Mouse (Mus musculus) lung, postnatal 0 days (tissue): ENCODE results near the gene Mpg. TPM values are rescaled to one million over a fixed set of nuclear protein-coding genes. Genes with fewer than 3 reads are reported as not detected.

Experiments used
- ATAC-seq: fragments of 200-750 bp; cut with Nextera tagmentation; 2 replicates; pipeline ENCODE4 v1.8.0; 2017; ENCODE audit warnings: moderate library complexity
- DNase-seq: peaks from one replicate; pipeline ENCODE4 v3.0.0-alpha.2; 2016; ENCODE audit warnings: low spot score
- H3K27ac ChIP-seq: fragments of 300-500 bp; sonication (generic); 2 replicates; pipeline ENCODE4 v1.5.1; 2014; ENCODE audit warnings: antibody characterized with exemption, mild to moderate bottlenecking, low read length, mixed read lengths
- H3K27me3 ChIP-seq: fragments of 300-500 bp; sonication (generic); replicated peaks from 2 replicates; pipeline ENCODE4 v1.6.1; 2014; ENCODE audit warnings: low read length, mixed read lengths; ENCODE audit not compliant: insufficient read depth
- H3K36me3 ChIP-seq: fragments of 300-500 bp; sonication (generic); 2 replicates; pipeline ENCODE4 v1.6.1; 2014; ENCODE audit warnings: low read length, mixed read lengths; ENCODE audit not compliant: insufficient read depth
- H3K4me1 ChIP-seq: fragments of 300-500 bp; sonication (generic); 2 replicates; pipeline ENCODE4 v1.6.1; 2014; ENCODE audit warnings: antibody characterized with exemption, low read depth, low read length, mixed read lengths; ENCODE audit not compliant: insufficient read depth
- H3K4me2 ChIP-seq: fragments of 300-500 bp; sonication (generic); replicated peaks from 2 replicates; pipeline ENCODE4 v1.6.1; 2014; ENCODE audit warnings: low read depth, mild to moderate bottlenecking, low read length, moderate library complexity, mixed read lengths
- H3K4me3 ChIP-seq: fragments of 300-500 bp; sonication (generic); 2 replicates; pipeline ENCODE4 v1.5.1; 2014; ENCODE audit warnings: low read depth, low read length
- H3K9ac ChIP-seq: fragments of 300-500 bp; sonication (generic); replicated peaks from 2 replicates; pipeline ENCODE4 v1.6.1; 2014; ENCODE audit warnings: low read depth, mild to moderate bottlenecking
- H3K9me3 ChIP-seq: fragments of 300-500 bp; sonication (generic); 2 replicates; pipeline ENCODE4 v1.6.1; 2016; ENCODE audit warnings: low read length, mixed read lengths
- CTCF ChIP-seq: IDR thresholded peaks from 2 replicates; pipeline ENCODE4 v1.5.1; 2016; ENCODE audit warnings: antibody characterized with exemption, mild to moderate bottlenecking
- EP300 ChIP-seq: IDR thresholded peaks from 2 replicates; pipeline ENCODE4 v1.6.1; 2016; ENCODE audit warnings: antibody characterized with exemption, mild to moderate bottlenecking, control low read depth
- WGBS: fragments of 180-500 bp; shearing (Covaris S2); extraction: QIAGEN DNeasy Blood & Tissue Kit; methylation state at CpG from one replicate; pipeline ENCODE4 v1.1.7; 2014; 5-methylcytosine and 5-hydroxymethylcytosine counted together
- polyA plus RNA-seq: library from polyadenylated mRNA; unstranded; fragments of >200 nt; fragmentation: Nextera tagmentation; extraction: Ambion mirVana; gene quantifications from 2 replicates; pipeline ENCODE4 v1.2.1, GENCODE M21; 2015

Gene Mpg
- polyA plus RNA-seq, 1 experiment from 2014 or later: 22.9 TPM

DNA sequence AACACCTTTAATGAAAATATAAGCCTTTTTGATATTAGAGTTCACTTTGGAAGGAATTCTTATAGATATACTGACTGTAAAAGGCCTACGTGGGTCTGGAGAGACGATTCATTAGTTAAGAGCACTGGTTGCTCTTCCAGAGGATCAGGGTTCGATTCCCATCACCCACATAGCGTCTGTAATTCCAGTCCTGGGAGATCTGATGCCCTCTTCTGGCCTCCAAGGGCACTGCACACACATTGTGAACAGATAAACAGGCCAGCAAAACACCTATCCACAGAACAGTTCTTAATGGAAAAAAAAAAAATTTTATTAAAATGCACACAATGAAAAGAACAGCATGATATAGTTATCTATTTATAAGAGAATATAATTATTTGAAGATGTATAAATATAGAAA, 39.0 kb upstream of the Mpg start:
- Histone ChIP-seq H3K9ac (no peak overlapping the region), H3K4me1 (no peaks in the 10 kb centered on the region), H3K4me2 (no peak overlapping the region), H3K36me3 (no peaks in the 10 kb centered on the region), H3K27me3 (no peaks in the 10 kb centered on the region), H3K4me3 (no peak overlapping the region), H3K27ac (no peak overlapping the region), H3K9me3 (no peaks in the 10 kb centered on the region)
- WGBS: 84% methylated on average over 4 of the region's 4 CpGs
- ATAC-seq (no peak), DNase-seq (no peak)
- no peak for TF ChIP-seq EP300
- TF ChIP-seq CTCF: peak; percentile 30

DNA sequence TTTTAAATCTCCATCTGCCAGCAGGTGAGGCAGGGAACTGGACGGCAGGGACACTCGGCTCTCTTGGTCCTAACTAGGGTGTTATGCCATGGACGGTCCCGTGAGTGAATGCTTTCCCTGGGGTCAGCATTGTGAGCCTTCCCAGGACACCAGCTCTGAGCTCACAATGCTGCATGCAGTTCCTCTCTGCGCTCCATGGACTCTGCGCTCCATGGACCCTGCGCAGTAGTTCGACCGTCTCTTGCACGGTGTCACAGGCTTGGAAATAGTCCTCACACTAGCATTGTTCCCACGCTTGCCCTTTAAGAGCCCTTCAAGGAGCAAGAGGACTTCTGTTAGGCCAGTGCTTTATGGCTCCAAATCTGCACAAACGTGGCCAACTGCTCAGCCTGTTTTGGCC, 37.4 kb upstream of the Mpg start:
- TF ChIP-seq CTCF (no peak), EP300 (no peak)
- DNase-seq (no peak), ATAC-seq (no peak)
- Histone ChIP-seq H3K4me1 (no peaks in the 10 kb centered on the region), H3K9me3 (no peaks in the 10 kb centered on the region), H3K4me3 (no peak overlapping the region), H3K27me3 (no peaks in the 10 kb centered on the region), H3K27ac (no peak overlapping the region), H3K4me2 (no peak overlapping the region), H3K36me3 (no peaks in the 10 kb centered on the region), H3K9ac (no peak overlapping the region)
- WGBS: 79% methylated on average over 12 of the region's 12 CpGs

DNA sequence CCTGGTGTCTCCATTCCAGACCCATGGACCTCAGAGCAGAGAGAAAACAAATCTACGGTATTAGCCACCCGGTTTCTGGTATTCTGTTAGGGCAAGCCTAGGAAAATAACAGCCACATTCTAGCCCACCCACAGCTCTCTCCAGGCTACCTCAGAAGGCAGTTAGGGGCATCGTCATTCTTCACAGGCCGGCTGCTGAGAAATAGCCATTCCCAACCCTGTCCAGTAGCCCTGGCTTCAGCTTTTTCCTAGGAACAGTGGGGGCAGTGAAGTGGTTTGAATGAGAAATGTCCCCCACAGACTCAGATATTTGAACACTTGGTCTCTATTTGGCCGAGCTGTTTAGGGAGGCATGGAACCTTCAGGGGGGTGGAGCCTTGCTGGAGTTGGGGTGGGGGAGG, 36.9 kb upstream of the Mpg start:
- Histone ChIP-seq H3K9me3 (no peaks in the 10 kb centered on the region), H3K27ac (no peak overlapping the region), H3K9ac (no peak overlapping the region), H3K4me2 (no peak overlapping the region), H3K4me3 (no peak overlapping the region), H3K36me3 (no peaks in the 10 kb centered on the region), H3K27me3 (no peaks in the 10 kb centered on the region), H3K4me1 (no peaks in the 10 kb centered on the region)
- no peak for DNase-seq
- WGBS: 68% methylated on average over 5 of the region's 5 CpGs
- TF ChIP-seq CTCF (no peak), EP300 (no peak)
- ATAC-seq: no peak

- Histone ChIP-seq H3K9ac (no peak overlapping the region), H3K27ac (no peak overlapping the region), H3K4me2 (no peak overlapping the region), H3K9me3 (no peaks in the 10 kb centered on the region), H3K4me1 (no peaks in the 10 kb centered on the region), H3K4me3 (no peak overlapping the region), H3K36me3 (no peaks in the 10 kb centered on the region), H3K27me3 (no peaks in the 10 kb centered on the region)
- DNase-seq (peak; percentile 32), ATAC-seq (peak; percentile 33)
- TF ChIP-seq EP300 (no peak), CTCF (no peak)
- WGBS: 73% methylated on average over 9 of the region's 9 CpGs
Measured at GRCm38 (mm10) chr11:32190119-32190518, 36.2 kb upstream of the Mpg start.

- no peak overlapping the region for H3K9ac ChIP-seq
- 66% methylated on average over 13 of the region's 13 CpGs for WGBS
- no peak for ATAC-seq
Measured at GRCm38 (mm10) chr11:32190603-32191110, 35.6 kb upstream of the Mpg start.

DNA sequence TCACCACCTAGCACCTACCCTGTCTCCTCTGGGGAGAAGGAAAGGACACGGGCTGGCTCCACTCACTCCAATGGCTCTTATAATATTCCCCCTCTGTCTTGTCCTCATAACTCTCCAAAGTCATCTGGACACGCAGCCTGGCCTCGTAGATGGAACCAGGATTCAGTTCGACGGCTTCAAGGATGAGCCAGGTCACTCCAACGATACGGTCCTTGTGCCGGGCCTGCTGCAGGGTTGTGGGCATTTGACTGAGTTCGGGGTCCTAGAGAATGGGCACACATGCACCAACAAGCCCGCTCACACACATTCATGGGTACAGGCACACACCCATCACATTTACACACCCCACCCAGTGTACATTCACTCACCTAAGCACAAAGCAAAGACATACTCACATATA, 33.1 kb upstream of the Mpg start:
- DNase-seq (no peak), ATAC-seq (no peak)
- no peak overlapping the region for H3K27ac ChIP-seq
- H3K9ac ChIP-seq: no peak overlapping the region
- no peaks in the 10 kb centered on the region for H3K36me3 ChIP-seq
- WGBS: 87% methylated on average over 9 of the region's 10 CpGs
- H3K9me3 ChIP-seq: no peaks in the 10 kb centered on the region
- H3K4me3 ChIP-seq: no peak overlapping the region
- TF ChIP-seq EP300: no peak
- no peak for TF ChIP-seq CTCF
- H3K27me3 ChIP-seq: no peaks in the 10 kb centered on the region
- H3K4me1 ChIP-seq: no peaks in the 10 kb centered on the region
- no peak overlapping the region for H3K4me2 ChIP-seq

More at GRCm38 (mm10) chr11:32190603-32191110, 35.6 kb upstream of the Mpg start:
- Histone ChIP-seq H3K27ac (no peak overlapping the region), H3K9me3 (no peaks in the 10 kb centered on the region), H3K4me3 (no peak overlapping the region), H3K27me3 (no peaks in the 10 kb centered on the region), H3K36me3 (no peaks in the 10 kb centered on the region), H3K4me2 (no peak overlapping the region), H3K4me1 (no peaks in the 10 kb centered on the region)
- no peak for DNase-seq
- TF ChIP-seq CTCF (no peak), EP300 (no peak)

GRCm38 (mm10) chr11:32194086-32194485, 32.2 kb upstream of the Mpg start:
- no peaks in the 10 kb centered on the region for H3K4me1 ChIP-seq
- H3K9ac ChIP-seq: no peak overlapping the region
- H3K27ac ChIP-seq: no peak overlapping the region
- 77% methylated on average over 10 of the region's 10 CpGs for WGBS
- ATAC-seq (no peak), DNase-seq (no peak)
- H3K9me3 ChIP-seq: no peaks in the 10 kb centered on the region
- no peak for TF ChIP-seq EP300
- no peak for TF ChIP-seq CTCF
- no peak overlapping the region for H3K4me2 ChIP-seq
- no peak overlapping the region for H3K4me3 ChIP-seq
- no peaks in the 10 kb centered on the region for H3K27me3 ChIP-seq
- H3K36me3 ChIP-seq: no peaks in the 10 kb centered on the region
